Mouse (Mus musculus): ENCODE measurements around the gene Nos2. TPM values are rescaled to one million over a fixed set of nuclear protein-coding genes. Genes with fewer than 3 reads are reported as not detected.

Nos2 gene
- polyA plus RNA-seq, 1 experiment from 2014 or later, result 1.3 TPM

DNA sequence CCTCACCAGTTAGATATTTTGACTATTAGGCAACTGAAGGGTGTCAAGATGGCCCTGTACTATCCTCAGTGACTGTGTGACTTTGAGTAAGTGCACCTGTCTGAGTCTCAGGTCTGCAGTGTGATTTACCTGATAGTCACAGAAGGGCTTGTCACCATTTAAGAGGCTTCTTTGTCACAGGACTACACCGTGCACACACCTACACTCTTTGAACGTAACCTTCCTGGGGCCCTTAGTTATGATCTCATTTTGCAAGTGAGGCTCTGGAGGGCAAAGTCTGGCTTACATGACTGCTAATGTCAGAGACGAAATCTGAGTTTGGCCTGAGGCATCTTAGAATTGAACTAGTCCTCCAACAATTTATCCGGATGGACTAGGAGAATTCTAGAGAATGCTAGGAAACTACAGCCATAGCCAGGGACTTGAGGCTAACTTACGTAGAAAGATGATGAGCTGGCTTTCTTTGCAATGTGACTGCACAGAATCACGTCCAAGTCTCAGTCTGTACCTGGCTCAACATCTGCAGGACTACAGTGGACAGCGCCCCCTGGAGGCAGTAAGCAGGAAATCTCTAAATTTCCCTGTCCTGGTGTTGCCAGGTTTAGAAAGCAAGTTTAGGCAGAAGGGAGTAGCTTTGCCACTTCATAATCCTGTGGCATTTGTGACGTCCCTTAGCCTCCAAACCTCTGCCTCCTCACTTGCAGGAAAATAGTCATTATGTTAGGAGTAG is 2.3 kb downstream of the Nos2 start:
- ATAC-seq (ENCODE audit: insufficient read depth, low FRiP score, low read depth), result no peak
- no peaks in the 10 kb centered on the region for H3K9me3 ChIP-seq
- no peak overlapping the region for H3K9ac ChIP-seq
- H3K4me1 ChIP-seq, result peaks cover 9% of the 10 kb centered on the region
- no peak overlapping the region for H3K4me3 ChIP-seq (replicated peaks)
- H3K4me2 ChIP-seq, result no peak overlapping the region
- H3K27ac ChIP-seq, result no peak overlapping the region
- H3K36me3 ChIP-seq, result no peaks in the 10 kb centered on the region
- WGBS, result 36% methylated on average over 8 of the region's 8 CpGs
- H3K27me3 ChIP-seq (replicated peaks), result peaks cover 39% of the 10 kb centered on the region

DNA sequence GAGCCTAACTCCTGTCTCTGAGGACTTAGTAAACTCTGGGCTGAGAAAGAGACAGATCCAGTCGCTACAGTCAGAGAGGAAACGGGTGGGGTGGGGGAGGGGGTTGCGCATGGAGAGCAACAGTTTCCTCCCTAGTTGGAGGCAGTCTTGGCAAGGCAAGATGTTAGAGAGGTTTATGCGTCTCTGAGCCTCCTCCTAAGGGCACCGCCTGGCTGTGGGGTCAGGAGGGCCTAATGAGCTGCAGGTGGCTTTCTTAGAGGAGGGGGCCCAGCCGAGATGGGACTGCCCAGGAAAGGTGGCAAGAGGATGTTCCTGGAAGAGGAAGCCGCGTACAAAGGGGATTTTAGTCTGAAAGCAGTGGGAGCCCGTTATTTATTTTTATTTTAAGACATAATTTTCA is 3.5 kb downstream of the Nos2 start:
- ATAC-seq (ENCODE audit: insufficient read depth, low FRiP score, low read depth), result no peak

DNA sequence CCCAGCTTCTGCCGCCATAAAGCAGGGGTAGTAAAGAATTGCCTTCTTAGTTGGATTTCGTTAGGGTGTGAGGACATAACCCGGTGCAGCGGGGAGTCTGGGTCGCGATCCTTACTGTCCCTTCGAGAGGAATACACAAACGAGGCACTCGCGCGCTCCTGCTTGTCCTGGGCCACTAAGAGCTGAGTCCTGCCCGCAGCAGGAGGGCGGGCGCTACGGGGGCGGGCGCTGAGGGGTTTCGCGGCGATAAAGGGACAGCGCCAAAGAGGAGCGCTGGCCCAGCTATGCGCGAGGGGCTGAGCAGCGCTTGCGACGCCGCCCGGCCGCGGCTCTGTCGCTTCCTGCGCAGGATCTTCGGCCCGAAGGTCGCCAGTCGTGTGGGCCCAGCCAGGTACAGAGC is 4.3 kb downstream of the Nos2 start:
- Histone ChIP-seq H3K27me3 (replicated peaks) (peaks cover 39% of the 10 kb centered on the region), H3K36me3 (no peaks in the 10 kb centered on the region), H3K4me2 (peak overlapping the region; percentile 81), H3K9me3 (no peaks in the 10 kb centered on the region), H3K4me1 (peaks cover 9% of the 10 kb centered on the region), H3K27ac (no peak overlapping the region), H3K4me3 (replicated peaks) (peak overlapping the region; percentile 40), H3K9ac (no peak overlapping the region)
- under 1% methylated on average over 37 of the region's 37 CpGs for WGBS
- ATAC-seq (ENCODE audit: insufficient read depth, low FRiP score, low read depth), result no peak

More for the DNA sequence above, 3.5 kb downstream of the Nos2 start:
- Histone ChIP-seq H3K27me3 (replicated peaks) (peaks cover 39% of the 10 kb centered on the region), H3K27ac (no peak overlapping the region), H3K9me3 (no peaks in the 10 kb centered on the region), H3K4me3 (replicated peaks) (no peak overlapping the region), H3K4me1 (peaks cover 9% of the 10 kb centered on the region), H3K36me3 (no peaks in the 10 kb centered on the region), H3K4me2 (0 out of 2 replicates have a peak overlapping the region, but pooled peaks have one; percentile 2), H3K9ac (no peak overlapping the region)
- 13% methylated on average over 9 of the region's 9 CpGs for WGBS

DNA sequence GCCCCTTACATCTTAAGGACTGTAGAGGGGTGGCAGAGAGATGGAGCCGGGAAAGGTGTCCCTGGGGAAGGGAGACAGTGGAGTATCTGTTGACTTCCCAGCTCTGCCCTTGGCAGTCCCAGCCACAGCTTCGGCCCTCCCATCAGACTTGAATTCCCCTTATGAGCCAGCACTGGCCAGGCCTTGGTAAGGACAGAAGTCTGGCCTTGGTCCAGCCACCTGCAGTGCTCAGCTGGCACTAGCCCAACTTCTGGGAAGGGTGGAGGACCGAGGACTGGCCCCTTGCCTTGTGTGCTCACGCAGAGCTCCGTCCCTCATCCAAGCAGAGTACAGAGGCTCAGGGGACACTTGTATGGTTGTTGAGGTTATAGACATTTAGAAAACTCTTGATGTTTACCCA is 8.8 kb downstream of the Nos2 start:
- no peak overlapping the region for H3K4me3 ChIP-seq (replicated peaks)
- ATAC-seq (ENCODE audit: insufficient read depth, low FRiP score, low read depth), result no peak
- H3K27me3 ChIP-seq (replicated peaks), result peaks cover 23% of the 10 kb centered on the region
- H3K4me1 ChIP-seq, result peaks cover 4% of the 10 kb centered on the region
- 66% methylated on average over 5 of the region's 5 CpGs for WGBS
- no peak overlapping the region for H3K4me2 ChIP-seq
- no peak overlapping the region for H3K9ac ChIP-seq
- H3K27ac ChIP-seq, result no peak overlapping the region
- no peaks in the 10 kb centered on the region for H3K9me3 ChIP-seq
- no peaks in the 10 kb centered on the region for H3K36me3 ChIP-seq

DNA sequence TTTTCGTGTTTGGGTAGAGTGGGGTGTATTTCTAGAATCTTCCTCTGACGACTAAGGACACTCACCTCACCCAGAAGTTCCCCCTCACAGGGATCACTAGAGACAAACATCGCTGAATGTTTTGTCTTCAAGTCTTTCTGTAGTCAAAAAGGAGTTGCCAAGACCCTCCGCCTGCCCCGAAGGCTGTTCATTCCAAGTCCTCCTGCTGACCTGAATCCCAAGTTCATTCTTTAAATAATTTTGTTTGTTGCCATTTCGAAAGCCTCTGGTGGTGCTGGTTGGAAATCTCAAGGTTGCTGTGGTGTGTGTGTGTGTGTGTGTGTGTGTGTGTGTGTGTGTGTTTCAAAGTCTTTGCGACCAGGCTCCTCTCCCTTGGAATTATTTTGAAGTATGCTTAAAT is 13.7 kb downstream of the Nos2 start:
- Histone ChIP-seq H3K27ac (no peak overlapping the region), H3K4me2 (no peak overlapping the region), H3K9ac (no peak overlapping the region), H3K4me1 (no peaks in the 10 kb centered on the region), H3K4me3 (replicated peaks) (no peak overlapping the region), H3K36me3 (no peaks in the 10 kb centered on the region), H3K27me3 (replicated peaks) (no peaks in the 10 kb centered on the region), H3K9me3 (no peaks in the 10 kb centered on the region)
- 86% methylated on average over 7 of the region's 7 CpGs for whole genome bisulfite sequencing
- no peak for ATAC-seq (ENCODE audit: insufficient read depth, low FRiP score, low read depth)

DNA sequence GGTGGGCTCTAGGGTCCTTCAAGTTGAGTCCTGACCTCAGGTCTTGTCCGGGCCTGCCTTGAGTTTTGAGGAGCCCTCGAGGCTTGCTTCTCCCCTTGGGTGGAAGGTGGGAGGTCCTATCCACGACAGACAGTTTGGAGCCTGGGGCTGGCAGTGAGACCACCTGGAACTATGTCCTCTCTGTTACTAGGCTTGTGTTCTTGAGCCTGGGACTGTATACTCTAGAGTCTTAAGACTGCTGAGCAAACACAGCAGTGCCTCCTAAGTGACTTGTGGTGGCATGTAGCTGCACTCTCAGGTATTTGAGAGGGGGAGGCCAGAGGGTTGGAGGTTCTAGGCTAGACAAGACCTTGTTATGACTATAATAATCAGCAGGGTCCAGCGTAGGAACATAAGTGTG is 14.1 kb downstream of the Nos2 start:
- H3K27ac ChIP-seq, result no peak overlapping the region
- 78% methylated on average over 4 of the region's 4 CpGs for WGBS

DNA sequence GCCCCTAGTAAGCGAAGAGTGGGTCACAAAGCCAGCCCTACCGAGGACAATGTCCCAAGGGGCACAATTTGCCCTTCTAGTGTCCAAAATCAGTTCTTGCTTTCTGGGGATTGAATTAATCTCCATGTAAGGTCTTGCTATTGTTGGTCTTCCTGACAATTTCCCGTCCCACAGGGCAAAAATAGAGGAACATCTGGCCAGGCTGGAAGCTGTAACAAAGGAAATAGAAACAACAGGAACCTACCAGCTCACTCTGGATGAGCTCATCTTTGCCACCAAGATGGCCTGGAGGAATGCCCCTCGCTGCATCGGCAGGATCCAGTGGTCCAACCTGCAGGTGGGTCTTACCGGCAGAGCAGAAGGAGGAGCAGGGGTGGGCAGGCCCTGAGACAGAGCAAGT is 14.6 kb downstream of the Nos2 start:
- H3K27ac ChIP-seq, result no peak overlapping the region
- H3K36me3 ChIP-seq, result no peaks in the 10 kb centered on the region
- H3K4me1 ChIP-seq, result no peaks in the 10 kb centered on the region
- H3K9ac ChIP-seq, result no peak overlapping the region
- no peak overlapping the region for H3K4me2 ChIP-seq
- ATAC-seq (ENCODE audit: insufficient read depth, low FRiP score, low read depth), result no peak
- no peaks in the 10 kb centered on the region for H3K9me3 ChIP-seq
- H3K27me3 ChIP-seq (replicated peaks), result no peaks in the 10 kb centered on the region
- 77% methylated on average over 6 of the region's 6 CpGs for WGBS
- H3K4me3 ChIP-seq (replicated peaks), result no peak overlapping the region

More for the DNA sequence above, 14.1 kb downstream of the Nos2 start:
- H3K4me2 ChIP-seq, result no peak overlapping the region
- no peak for ATAC-seq (ENCODE audit: insufficient read depth, low FRiP score, low read depth)
- no peaks in the 10 kb centered on the region for H3K27me3 ChIP-seq (replicated peaks)
- no peak overlapping the region for H3K4me3 ChIP-seq (replicated peaks)
- no peaks in the 10 kb centered on the region for H3K36me3 ChIP-seq
- H3K4me1 ChIP-seq, result no peaks in the 10 kb centered on the region
- H3K9me3 ChIP-seq, result no peaks in the 10 kb centered on the region
- no peak overlapping the region for H3K9ac ChIP-seq

DNA sequence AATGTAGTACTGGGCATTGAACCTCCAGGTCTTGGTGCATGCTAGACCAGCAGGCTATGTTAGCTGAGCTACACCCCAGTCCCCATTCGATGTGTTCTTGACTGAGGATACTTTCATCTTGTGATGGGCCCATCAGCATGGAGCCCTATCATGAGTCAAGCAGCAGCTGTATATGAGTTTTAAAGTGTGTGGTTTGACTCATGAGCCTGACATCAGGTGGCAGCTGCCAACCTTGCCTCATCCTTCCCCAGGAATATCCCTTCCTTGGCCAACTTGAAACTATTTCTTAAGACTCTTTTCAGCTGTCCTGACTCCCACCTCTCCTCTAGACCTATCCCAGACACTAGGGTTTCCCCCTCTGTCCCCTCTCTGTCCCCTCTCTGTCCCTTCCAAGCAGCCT is 22.5 kb downstream of the Nos2 start:
- Histone ChIP-seq H3K4me2 (no peak overlapping the region), H3K27ac (no peak overlapping the region), H3K36me3 (no peaks in the 10 kb centered on the region), H3K27me3 (replicated peaks) (no peaks in the 10 kb centered on the region), H3K9ac (no peak overlapping the region), H3K9me3 (no peaks in the 10 kb centered on the region), H3K4me1 (no peaks in the 10 kb centered on the region), H3K4me3 (replicated peaks) (no peak overlapping the region)
- 91% methylated on average over 1 of the region's 1 CpGs for whole genome bisulfite sequencing
- ATAC-seq (ENCODE audit: insufficient read depth, low FRiP score, low read depth), result no peak

DNA sequence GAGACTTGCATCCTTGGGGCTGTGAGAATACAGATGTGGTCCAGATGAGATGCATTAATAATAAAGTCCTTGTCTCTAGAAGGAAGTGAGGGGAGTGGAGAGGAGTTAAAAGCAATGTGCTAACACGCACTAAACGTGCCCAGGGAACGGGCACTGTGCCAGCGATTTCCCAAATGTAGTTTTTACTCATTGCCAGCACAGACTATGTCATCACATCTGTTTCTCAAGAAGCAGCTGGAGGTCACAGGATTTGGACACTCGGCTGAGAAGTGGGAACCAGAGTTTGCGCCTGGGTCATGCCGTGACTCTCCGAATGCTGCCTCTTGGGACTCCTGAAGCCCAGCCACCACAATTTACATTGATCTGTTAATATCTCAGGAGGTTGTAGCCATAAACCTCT is 29.8 kb downstream of the Nos2 start:
- no peak overlapping the region for H3K4me2 ChIP-seq
- no peaks in the 10 kb centered on the region for H3K36me3 ChIP-seq
- H3K9me3 ChIP-seq, result no peaks in the 10 kb centered on the region
- ATAC-seq (ENCODE audit: insufficient read depth, low FRiP score, low read depth), result no peak
- no peak overlapping the region for H3K27ac ChIP-seq
- no peak overlapping the region for H3K9ac ChIP-seq
- no peak overlapping the region for H3K4me3 ChIP-seq (replicated peaks)
- 74% methylated on average over 8 of the region's 8 CpGs for WGBS
- H3K4me1 ChIP-seq, result no peaks in the 10 kb centered on the region
- no peaks in the 10 kb centered on the region for H3K27me3 ChIP-seq (replicated peaks)

DNA sequence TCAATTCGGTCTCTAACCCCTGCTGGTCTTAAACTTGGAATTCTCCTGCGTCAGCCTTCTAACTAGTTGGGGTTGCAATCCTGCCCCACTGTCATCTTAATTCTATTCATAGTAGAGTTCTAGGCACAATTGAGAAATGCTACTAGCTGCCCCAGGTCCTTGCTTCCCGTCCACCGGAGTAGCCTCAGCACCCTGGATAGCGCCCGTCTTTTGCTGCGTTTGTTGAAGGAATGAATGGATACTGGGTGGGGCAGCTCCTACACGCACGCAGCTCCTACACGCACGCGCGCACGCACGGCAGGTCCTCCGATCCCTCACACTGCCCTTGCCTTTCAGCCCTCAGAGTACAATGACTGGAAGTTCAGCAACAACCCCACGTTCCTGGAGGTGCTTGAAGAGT is 31.9 kb downstream of the Nos2 start:
- ATAC-seq (ENCODE audit: insufficient read depth, low FRiP score, low read depth), result no peak
- WGBS, result 8% methylated on average over 17 of the region's 17 CpGs
- H3K4me2 ChIP-seq, result 0 out of 2 replicates have a peak overlapping the region, but pooled peaks have one; percentile 33

DNA sequence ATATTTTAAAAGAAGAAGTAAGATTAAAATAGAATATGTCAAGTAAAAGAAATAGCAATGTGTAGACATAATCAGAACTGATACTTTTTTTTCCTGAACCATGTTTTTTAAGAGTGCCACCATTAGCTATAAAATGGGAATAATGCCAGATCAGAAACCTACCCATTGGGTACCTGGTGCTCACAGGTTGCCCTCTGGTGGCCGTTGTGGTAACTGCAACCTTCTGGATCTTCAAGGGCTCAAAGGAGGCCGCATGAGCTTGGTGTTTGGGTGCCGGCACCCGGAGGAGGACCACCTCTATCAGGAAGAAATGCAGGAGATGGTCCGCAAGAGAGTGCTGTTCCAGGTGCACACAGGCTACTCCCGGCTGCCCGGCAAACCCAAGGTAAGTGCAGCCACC is 35.7 kb downstream of the Nos2 start:
- Histone ChIP-seq H3K9ac (no peak overlapping the region), H3K36me3 (no peaks in the 10 kb centered on the region), H3K4me3 (replicated peaks) (no peak overlapping the region), H3K4me1 (no peaks in the 10 kb centered on the region), H3K27me3 (replicated peaks) (no peaks in the 10 kb centered on the region; the same call in 1 of the 2 replicates), H3K9me3 (no peaks in the 10 kb centered on the region), H3K27ac (no peak overlapping the region), H3K4me2 (no peak overlapping the region)
- 4% methylated on average over 7 of the region's 7 CpGs for WGBS
- no peak for ATAC-seq (ENCODE audit: insufficient read depth, low FRiP score, low read depth)

More for the DNA sequence above, 31.9 kb downstream of the Nos2 start:
- Histone ChIP-seq H3K4me1 (no peaks in the 10 kb centered on the region), H3K27ac (no peak overlapping the region), H3K9ac (no peak overlapping the region), H3K27me3 (replicated peaks) (no peaks in the 10 kb centered on the region; the same call in 1 of the 2 replicates), H3K36me3 (no peaks in the 10 kb centered on the region), H3K4me3 (replicated peaks) (no peak overlapping the region), H3K9me3 (no peaks in the 10 kb centered on the region)

DNA sequence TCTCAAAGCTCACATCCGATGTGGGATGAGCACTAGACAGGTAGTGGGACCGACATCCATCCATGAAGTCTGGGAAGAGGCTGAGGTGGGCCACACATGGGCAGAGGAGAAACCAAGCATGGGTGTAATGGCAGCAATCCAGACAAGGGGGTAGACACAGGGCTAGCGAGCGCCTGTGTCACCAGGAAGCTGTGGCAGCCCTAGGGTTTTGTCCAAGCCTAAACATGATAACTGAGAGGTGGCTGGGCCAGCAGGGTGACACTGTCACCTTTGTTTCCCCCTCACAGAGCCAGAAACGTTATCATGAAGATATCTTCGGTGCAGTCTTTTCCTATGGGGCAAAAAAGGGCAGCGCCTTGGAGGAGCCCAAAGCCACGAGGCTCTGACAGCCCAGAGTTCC is 38.8 kb downstream of the Nos2 start:
- Histone ChIP-seq H3K4me3 (replicated peaks) (no peak overlapping the region), H3K27ac (no peak overlapping the region), H3K9me3 (no peaks in the 10 kb centered on the region), H3K9ac (no peak overlapping the region), H3K36me3 (no peaks in the 10 kb centered on the region), H3K4me1 (no peaks in the 10 kb centered on the region), H3K27me3 (replicated peaks) (no peaks in the 10 kb centered on the region; the same call in 1 of the 2 replicates), H3K4me2 (no peak overlapping the region)
- no peak for ATAC-seq (ENCODE audit: insufficient read depth, low FRiP score, low read depth)
- 70% methylated on average over 8 of the region's 8 CpGs for WGBS

Measured in stomach, embryonic 15.5 days (tissue).